Mouse (Mus musculus) neutrophil, adult 65 days (primary cell): Measurements from ENCODE around the gene Sft2d1. TPM values are rescaled to one million over a fixed set of nuclear protein-coding genes. Genes with fewer than 3 reads are reported as not detected.

ENCODE experiments used
- total RNA-seq: library from RNA; stranded (reverse); gene quantifications from 2 replicates; pipeline ENCODE4 v1.2.4, GENCODE M21; 2023

Gene Sft2d1
- total RNA-seq, result 94.6 and 108 TPM in 2 replicates

DNA sequence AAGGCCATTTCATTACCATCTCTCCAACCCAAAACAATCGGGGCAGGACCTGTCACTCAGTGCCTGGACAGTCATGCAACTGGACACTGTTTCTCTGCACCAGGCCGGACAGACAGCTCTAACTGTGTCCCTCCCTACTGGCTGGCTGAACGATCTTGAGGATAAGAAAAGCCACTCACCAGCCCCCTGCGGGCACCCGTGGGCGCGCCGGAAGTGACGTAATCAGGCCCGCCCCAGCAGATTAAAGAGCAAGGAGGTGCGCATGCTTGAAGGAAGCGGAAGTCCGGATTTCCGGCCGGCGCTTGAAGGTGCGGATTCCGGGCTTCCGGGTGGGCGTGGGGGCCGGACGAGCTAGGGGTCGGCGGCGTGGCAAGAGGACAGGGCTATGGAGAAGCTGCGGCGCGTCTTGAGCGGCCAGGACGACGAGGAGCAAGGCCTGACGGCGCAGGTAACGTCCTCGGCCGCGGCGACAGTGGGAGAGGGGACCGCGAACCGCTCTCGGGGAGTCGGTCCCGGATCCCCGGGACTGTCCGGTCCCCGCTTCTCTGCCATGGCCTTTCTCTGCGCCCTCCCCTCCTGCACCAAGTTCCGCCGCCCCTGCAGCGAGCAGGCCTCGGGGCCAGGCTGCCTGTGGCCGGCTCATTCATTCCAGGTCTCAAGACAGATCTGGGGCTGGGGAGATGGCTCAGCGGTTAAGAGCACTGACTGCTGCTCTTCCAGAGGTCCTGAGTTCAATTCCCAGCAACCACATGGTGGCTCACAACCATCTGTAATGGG is at the start of gene Sft2d1:
TSS of gene Sft2d1 (plus strand) at position 265 of the 777 bp plus-strand sequence.

DNA sequence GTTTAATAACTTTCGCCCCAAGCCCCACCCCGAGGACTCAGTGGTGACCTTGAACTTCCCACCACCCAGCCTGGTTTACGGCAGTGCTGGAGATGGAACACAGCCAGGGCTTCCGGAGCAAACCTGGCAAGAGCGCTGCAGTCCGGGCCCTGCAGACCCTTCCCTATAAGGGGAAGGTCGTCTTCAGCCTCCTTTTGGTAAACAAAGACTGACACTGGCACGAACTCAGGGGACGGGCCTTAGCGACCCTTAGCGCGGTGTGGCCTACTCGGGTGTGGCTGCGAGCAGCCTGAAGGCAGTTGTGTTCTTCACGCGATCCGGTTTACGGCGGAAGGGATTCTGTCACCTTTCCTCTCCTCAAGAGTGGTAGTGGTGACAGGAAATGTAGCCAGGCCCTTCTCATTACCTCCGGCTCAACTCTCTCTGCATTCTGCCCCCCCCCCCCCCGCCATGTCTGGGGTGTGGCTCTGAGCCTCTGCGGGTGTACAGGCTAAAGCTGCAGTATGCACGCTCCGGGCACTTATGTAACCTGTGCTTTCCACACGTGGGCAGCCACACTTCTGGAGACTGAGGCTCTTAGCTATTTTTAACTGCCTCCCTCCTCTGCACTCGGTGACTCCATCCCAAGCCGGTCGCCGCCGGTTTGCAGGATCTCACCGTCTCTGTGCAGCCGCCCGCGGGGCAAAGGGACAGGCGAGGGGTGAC is 27.9 kb upstream of the Sft2d1 start, which contains the start of gene Mpc1:
TSS of gene Mpc1 (plus strand) at position 84 of the 705 bp plus-strand sequence.

DNA sequence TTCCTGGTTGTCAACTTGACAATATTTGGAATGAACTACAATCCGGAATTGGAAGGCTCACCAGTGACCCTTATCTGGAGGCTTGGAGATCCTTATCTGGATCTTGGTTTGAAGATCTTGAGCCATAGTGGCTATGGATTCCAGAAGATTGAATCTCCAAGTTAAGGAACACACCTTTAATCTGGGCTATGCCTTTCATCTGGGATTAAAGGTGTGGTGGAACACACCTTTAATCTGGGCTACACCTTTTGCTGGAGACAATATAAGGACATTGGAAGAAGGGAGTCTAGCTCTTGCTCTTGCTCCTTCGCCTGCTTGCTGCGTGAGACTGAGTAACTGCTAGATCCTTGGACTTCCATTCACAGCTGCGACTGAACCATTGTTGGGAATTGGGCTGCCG is 26.3 kb downstream of the Sft2d1 start, which contains the start of gene Prr18:
TSS of gene Prr18 (plus strand) at position 301 of the 400 bp plus-strand sequence.

DNA sequence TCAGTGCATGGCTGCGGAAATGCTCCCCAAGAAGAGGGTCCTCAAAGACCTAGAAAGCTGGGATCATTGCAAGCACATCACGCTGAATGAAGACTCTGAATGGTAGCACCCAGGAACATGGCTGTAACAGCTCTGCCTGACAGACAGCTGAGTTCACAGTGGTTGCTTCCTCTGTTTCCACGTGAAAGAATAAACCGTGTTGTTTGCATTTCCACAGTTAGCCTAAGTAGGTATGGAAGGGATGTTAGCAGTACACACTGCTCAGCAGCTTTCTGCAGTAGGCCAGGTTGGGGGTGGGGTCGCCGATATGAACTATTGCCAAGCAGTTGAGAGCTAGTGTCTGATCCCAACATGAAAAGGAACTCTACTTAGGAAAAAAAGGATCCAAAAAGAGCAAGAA is 44.8 kb downstream of the Sft2d1 start, which contains the start of gene T2:
TSS of gene T2 (plus strand) at position 301 of the 400 bp plus-strand sequence.

Other genes starting within 250 kb of the Sft2d1 start
- gene Gm49673, start 163.3 kb upstream of the Sft2d1 start, total RNA-seq, result 0.32 and 0.38 TPM in 2 replicates
- gene Rnaset2a, start 163.0 kb upstream of the Sft2d1 start, total RNA-seq, result 24.0 and 30.5 TPM in 2 replicates
- gene Fgfr1op, start 145.6 kb upstream of the Sft2d1 start, total RNA-seq, result 16.8 and 24.5 TPM in 2 replicates
- gene Ccr6, start 75.1 kb upstream of the Sft2d1 start, total RNA-seq, result not detected in 2 replicates
- gene Mpc1, start 28.2 kb upstream of the Sft2d1 start, total RNA-seq, result 65.4 and 68.7 TPM in 2 replicates
- 0.43 TPM in 1 of 2 replicates, not detected in the other for gene Prr18, start 26.4 kb downstream of the Sft2d1 start, total RNA-seq
- gene T2, start 44.9 kb downstream of the Sft2d1 start, total RNA-seq, result not detected in 2 replicates
- not detected in 2 replicates for gene T, start 123.3 kb downstream of the Sft2d1 start, total RNA-seq
- 0.68 and 0.79 TPM in 2 replicates for gene Pde10a, start 214.3 kb downstream of the Sft2d1 start, total RNA-seq